Mouse (Mus musculus): Measurements from ENCODE around the gene Nkrf.
A peak's percentile ranks its signal among the peaks of the same experiment; 100 is the strongest.

Gene Nkrf

DNA sequence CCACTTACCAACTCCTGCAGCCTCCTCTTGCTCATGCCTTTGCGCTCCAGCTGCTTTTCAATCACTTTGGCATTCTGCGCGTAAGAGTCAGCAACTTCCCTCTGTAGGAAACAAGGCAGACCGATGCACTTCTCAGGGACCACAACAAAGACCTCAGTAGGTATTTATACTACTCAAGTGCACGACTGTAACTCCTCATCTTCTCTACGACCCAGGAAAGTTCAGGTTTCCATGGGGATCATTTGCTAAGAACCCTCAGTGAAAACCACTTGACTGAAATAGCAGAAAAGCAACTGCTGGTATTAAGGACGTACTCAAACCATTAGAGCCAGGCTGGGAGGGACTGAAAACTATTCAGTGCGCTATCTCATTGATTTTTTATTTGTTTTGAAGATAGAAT, 50.1 kb downstream of the Nkrf start:
- no peak for DNase-seq

- no peak for DNase-seq
Observed at GRCm38 (mm10) chrX:36847152-36847551, 55.5 kb downstream of the Nkrf start.

GRCm38 (mm10) chrX:36843346-36843990, 59.2 kb downstream of the Nkrf start:
- DNase-seq: no peak

DNA sequence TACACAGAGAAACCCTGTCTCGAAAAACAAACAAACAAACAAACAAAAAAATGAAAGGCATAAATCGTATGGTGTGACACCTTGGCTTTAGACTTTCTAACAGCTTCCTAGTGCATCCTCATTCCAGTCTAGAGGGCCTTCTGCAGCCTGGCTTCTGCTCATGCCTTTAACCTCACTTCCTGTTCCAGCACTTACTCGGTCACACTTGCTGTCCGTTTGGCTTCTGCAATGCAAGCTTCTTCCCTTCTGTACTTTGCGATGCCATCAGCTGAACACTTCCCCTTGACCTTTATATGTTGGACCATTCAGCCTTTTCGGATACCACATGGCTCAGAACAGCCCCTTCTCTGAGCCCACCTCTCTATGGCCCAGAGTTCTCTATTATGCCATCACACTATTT, 61.0 kb downstream of the Nkrf start:
- no peak for DNase-seq

- DNase-seq: peak in 1 of 2 experiments; percentile 45
Observed at GRCm38 (mm10) chrX:36839391-36839790, 63.3 kb downstream of the Nkrf start.
